Mouse (Mus musculus) gonadal fat pad, adult 2 months (tissue): Measurements from ENCODE around the gene Tmub2. TPM values are rescaled to one million over a fixed set of nuclear protein-coding genes. Genes with fewer than 3 reads are reported as not detected.

Source experiments
- DNase-seq: peaks from one replicate; pipeline ENCODE4 v3.0.0-alpha.2; 2012; ENCODE audit warnings: low read depth
- polyA plus RNA-seq: library from polyadenylated mRNA; depleted of rRNA; stranded (reverse); fragments of >200 nt; gene quantifications from 2 replicates; pipeline ENCODE4 v1.2.3, GENCODE M21; 2012; rRNA removed

The Tmub2 gene
- polyA plus RNA-seq, 1 experiment: 66.7 TPM

DNA sequence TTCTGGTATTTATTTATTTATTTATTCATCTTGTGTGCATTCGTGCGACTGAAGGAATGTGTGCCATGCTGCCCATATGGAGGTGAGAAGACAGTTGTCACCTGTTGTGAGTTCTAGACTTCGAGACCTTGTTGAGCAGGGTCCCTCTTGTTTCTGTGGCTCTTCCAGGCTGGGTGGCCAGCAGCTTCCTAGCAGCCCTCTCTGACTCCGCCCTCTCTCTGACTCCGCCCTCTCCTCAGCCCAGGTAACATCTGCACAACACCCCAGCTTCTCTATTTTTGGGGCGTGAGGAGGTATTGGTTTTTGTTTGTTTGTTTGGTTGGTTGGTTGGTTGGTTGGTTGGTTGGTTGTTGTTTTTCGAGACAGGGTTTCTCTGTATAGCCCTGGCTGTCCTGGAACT, 43.1 kb downstream of the Tmub2 start:
- no peak for DNase-seq

DNA sequence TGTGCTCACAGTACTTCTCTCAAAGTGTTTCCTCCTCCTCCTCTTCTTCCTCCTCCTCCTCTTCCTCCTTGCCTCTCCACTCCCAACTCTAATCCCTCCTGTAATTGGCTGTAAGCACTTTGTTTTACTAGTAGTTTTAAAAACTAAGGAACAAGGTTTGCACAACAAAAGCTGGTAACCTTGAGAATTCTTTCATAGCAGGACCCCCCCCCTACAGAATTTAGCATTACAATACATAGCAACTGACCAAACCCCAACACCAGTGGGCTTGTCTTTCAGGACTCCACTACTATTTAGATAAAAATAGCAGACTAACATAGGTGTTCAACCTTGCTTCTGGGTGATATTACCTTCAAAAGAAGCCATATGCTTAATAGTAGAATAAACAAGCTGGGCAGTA, 44.8 kb downstream of the Tmub2 start:
- DNase-seq: no peak

DNA sequence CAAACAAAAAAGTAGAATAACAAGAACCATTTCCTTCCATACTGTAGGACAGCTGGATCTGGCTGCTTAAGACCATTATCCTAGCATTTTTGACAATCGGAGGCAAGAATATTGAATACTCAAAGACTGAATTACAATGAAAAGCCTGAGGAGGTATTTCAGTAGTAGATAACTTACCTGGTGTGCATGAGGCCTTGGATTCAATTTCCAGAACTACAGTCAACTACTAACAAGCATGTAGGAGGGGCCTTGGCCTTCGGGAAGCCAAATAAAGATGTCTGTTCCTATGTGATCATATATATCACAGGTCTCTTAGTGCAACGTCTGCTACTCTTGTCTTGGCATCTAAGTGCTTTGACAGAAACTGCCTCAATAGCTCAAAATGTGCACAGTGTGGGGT, 45.3 kb downstream of the Tmub2 start:
- DNase-seq: no peak

DNA sequence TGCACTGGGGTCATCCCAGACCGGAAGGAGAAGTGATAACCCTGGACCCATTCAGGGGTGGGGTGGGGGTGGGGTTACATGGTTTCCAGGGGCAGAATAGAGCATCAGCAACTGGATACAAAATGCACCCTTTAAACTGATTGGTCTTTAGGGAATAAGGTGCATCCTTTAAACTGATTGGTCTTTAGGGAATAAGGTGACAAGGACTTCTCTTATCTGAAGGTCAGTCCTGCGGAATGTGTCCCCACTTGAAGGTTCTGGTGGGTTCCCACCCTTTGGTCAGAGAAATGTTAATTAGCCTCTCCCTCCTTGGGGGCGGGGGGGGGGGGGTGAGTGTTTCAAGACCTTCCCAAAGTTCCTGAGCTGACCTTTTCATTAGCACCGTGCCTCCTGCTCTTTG, 47.1 kb downstream of the Tmub2 start:
- no peak for DNase-seq

DNA sequence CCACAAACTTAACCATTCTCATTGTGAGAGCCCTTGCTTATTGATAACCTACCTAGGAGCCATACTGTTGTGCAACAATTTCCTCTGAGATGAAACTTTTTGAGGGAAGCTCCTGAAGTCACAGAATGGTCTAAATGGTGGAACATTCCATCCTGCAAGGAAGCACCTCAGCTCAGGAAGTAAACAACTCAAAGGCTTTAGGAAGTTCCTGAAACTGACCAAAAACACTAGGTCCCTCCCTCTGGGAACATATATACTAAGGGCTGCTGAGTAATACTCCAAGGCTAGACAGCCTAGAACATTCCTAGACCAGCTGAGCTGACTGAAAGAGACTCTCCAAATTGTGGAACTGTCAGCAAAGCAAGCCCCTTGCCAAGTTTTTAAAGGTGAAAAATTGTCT, 48.3 kb downstream of the Tmub2 start:
- no peak for DNase-seq

DNA sequence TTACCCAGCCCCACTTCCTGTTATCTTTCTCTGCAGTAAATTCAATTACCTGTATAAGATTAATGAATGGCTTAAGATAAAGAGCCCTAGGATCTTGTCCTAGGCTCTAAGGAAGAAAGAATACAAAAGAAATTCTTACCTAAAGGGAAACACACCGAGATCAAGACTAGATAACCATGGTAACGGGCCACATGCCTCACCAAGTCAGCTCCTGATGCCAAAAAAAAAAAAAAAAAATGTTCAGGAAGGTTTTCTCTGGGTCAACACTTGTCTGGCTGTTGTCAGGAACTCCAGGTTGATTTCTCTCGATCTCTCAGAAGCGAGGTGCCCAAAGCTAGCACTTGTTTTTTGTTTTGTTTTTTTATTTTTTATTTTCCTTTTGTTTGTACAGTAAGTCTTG, 49.3 kb downstream of the Tmub2 start:
- DNase-seq: no peak

DNA sequence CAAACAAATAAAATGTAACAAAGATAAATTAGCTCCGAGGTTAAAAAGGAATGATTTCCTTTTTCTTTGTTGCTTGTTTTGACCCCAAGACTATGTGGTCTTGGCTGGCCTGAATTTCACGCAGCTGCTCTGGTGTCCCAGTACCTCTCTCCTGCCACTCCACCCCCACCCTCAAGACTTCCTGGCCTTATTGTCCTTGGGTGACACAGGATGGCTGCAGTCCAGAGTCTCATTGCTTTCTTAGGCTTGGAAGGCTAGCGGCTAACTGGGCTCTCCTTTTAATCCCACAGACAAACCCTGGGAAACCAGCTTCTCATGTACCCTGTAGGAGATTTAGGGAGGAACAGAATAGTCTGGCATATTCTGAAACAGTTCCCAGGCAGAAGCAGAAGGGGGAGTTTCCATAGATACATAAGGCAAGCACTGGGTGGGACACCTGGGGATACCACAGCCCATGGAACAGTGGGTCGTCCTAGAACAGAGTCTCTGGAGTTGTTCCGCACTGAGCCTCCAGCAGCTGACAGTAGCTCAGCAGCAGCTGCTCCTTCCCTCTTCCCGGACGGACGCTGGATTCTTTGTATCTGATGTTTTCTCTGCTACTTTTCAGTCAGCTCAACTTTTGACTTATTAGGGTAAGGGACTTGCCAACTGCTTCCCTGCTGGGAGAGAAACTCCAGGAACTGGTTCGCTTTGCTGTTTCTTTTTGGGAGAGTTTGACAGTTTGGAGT, 50.4 kb downstream of the Tmub2 start:
- DNase-seq: no peak

DNA sequence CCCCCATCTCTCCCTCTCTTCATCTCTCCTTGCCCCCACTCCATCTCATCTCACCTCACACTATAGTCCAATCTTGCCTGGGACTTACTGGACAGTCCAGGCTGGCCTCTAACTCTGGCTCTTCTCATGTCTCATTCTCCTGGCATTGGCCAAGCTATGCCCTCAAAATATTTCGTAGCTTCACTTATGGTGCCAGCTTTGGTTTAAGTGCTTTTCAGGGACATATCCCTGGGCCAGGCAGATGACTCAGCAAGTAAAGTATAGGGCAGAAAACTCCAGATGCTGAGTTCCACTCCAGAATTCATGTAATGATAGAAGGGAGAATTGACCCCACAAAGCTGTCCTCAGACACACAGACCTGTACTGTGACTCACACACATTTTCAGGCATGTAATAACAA, 51.5 kb downstream of the Tmub2 start:
- no peak for DNase-seq

DNA sequence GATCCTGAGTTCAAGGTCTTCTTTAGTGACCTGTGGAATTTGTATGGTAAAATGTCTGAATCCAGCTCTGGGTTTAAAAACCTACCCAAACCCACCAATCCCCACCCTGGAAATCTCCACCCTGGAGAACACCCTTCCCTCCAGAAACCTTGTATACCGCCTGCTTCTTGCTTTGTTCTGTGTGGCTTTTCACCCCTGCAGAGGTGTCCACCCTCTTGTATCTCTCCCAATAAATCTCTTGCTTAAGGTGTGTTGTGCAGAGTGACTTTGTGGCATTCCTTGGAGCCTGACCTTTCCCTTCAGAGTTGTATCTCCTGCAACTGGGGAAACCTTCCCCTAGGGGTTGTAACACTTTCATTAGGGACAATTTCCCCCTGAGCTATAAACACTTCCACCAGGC, 53.2 kb downstream of the Tmub2 start:
- DNase-seq: no peak

DNA sequence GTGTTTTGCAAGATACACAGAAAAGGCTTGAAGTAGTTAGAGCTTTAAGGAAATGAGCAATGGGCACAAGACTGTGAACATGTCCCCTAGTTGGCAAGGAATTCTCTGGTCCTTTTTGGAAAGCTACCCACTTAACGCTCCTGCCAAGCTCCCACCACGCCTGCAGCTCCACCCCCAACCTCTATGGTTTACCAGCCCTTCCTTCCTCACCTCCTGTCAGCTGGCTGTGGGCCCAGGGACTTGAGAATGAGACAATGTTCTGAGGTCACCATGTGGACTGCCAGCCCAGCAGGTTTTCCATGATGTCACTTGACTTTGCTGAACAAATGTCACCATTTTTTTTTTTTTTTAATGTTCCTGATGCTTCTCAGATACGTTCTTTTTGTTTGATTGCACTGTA, 53.8 kb downstream of the Tmub2 start:
- no peak for DNase-seq

Other genes starting within 250 kb of the Tmub2 start
- 88.9 and 100.0 TPM in 2 replicates for gene Cd300lg, start 243.4 kb upstream of the Tmub2 start, polyA plus RNA-seq
- gene Mpp2, start 196.4 kb upstream of the Tmub2 start, polyA plus RNA-seq: 54.0 and 78.5 TPM in 2 replicates
- gene Ppy, start 183.6 kb upstream of the Tmub2 start, polyA plus RNA-seq: 79.7 and 91.5 TPM in 2 replicates
- gene Pyy, start 177.1 kb upstream of the Tmub2 start, polyA plus RNA-seq: 0.73 and 0.82 TPM in 2 replicates
- 1.3 and 2.4 TPM in 2 replicates for gene Nags, start 139.4 kb upstream of the Tmub2 start, polyA plus RNA-seq
- gene Tmem101, start 128.5 kb upstream of the Tmub2 start, polyA plus RNA-seq: 19.6 and 21.1 TPM in 2 replicates
- gene Lsm12, start 99.6 kb upstream of the Tmub2 start, polyA plus RNA-seq: 30.7 and 35.3 TPM in 2 replicates
- gene G6pc3, start 95.3 kb upstream of the Tmub2 start, polyA plus RNA-seq: 130 and 136 TPM in 2 replicates
- gene Hdac5, start 54.8 kb upstream of the Tmub2 start, polyA plus RNA-seq: 75.4 and 75.5 TPM in 2 replicates
- gene BC030867, start 36.0 kb upstream of the Tmub2 start, polyA plus RNA-seq: 1.0 and 1.1 TPM in 2 replicates
- 0.88 and 1.5 TPM in 2 replicates for gene Asb16, start 16.2 kb upstream of the Tmub2 start, polyA plus RNA-seq
- gene Atxn7l3, start 11.7 kb downstream of the Tmub2 start, polyA plus RNA-seq: 32.9 and 33.9 TPM in 2 replicates
- 27.5 and 36.5 TPM in 2 replicates for gene Ubtf, start 34.8 kb downstream of the Tmub2 start, polyA plus RNA-seq
- 0.35 and 0.36 TPM in 2 replicates for gene Slc4a1, start 81.3 kb downstream of the Tmub2 start, polyA plus RNA-seq
- gene Rundc3a, start 108.5 kb downstream of the Tmub2 start, polyA plus RNA-seq: 0.95 and 1.1 TPM in 2 replicates
- gene Slc25a39, start 123.0 kb downstream of the Tmub2 start, polyA plus RNA-seq: 297 and 389 TPM in 2 replicates
- 205 and 301 TPM in 2 replicates for gene Grn, start 145.4 kb downstream of the Tmub2 start, polyA plus RNA-seq
- 35.5 and 51.3 TPM in 2 replicates for gene Fam171a2, start 162.8 kb downstream of the Tmub2 start, polyA plus RNA-seq
- 18.0 and 20.6 TPM in 2 replicates for gene Itga2b, start 185.2 kb downstream of the Tmub2 start, polyA plus RNA-seq